Mouse (Mus musculus): ENCODE measurements at regions not wholly inside any gene's neighbourhood (a gene's known extent, or its start where the extent isn't known, plus 50 kb on each side); places are given as distances from the start of the nearest gene placed in this dataset.

DNA sequence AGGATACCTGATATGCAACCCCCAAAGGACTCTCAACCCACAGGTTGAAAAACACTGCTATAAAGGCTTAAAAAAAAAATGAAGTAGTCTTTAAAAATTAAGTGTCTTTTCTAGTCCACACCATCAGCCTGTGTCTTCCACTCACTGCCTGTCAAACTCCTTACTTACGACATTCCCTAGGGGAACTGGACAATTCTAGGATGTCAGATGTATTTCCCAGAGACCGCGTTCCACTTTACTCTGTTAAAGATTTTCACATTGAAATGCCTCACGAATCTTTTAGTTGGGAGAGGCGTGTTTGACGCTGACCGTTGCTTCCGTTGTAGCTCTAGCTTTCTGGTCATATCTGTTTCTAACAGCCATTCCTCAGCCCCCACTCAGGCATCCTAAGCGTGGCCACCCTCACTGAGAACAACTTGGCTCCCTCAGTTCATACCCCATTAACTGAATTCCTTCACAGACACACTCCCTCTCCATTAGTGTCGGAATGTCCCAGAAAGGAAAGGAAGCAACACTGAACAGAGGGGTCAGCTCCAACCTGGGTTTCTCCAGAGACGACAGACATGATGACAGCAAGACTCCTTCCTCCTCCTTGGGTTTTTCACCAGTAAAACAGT is 233.4 kb downstream of the Hlx start:
- H3K27ac ChIP-seq (ENCODE audit: low read depth, low read length), result no peak overlapping the region
- H3K4me2 ChIP-seq (ENCODE audit: low read length), result no peak overlapping the region
- H3K4me3 ChIP-seq (ENCODE audit: low read length), result no peak overlapping the region
- no peak overlapping the region for H3K9ac ChIP-seq (ENCODE audit: low read depth, low read length)
- no peaks in the 10 kb centered on the region for H3K27me3 ChIP-seq (replicated peaks; ENCODE audit: control insufficient read depth, insufficient read depth, low read length)
- 74% methylated on average over 11 of the region's 11 CpGs for WGBS
- H3K9me3 ChIP-seq (ENCODE audit: control insufficient read depth, low read length), result no peaks in the 10 kb centered on the region
- no peak for ATAC-seq
- no peaks in the 10 kb centered on the region for H3K36me3 ChIP-seq (ENCODE audit: control insufficient read depth, insufficient read depth, low read length)
- H3K4me1 ChIP-seq (ENCODE audit: control insufficient read depth, insufficient read depth, low read depth, low read length), result no peaks in the 10 kb centered on the region; the same call in 1 of the 2 replicates

DNA sequence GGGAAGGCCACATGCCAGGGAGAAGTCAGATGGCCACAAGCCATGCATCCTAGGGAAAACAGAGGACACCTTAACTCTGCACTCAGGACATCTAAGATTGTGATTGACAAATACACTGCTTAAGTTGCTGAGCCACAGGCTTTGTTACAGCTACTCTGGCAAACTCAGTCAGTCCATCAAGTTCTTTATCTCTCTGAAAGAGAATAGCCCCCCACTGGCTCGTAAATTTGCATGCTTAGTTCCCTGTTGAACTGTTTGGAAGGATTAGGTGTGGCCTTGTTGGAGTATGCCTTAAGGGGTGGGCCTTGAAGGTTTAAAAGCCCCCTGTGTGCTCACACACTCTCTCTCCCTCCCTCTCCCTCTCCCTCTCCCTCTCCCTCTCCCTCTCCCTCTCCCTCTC is 235.4 kb downstream of the Hlx start:
- H3K27me3 ChIP-seq (replicated peaks; ENCODE audit: control insufficient read depth, insufficient read depth, low read length), result no peaks in the 10 kb centered on the region
- H3K4me2 ChIP-seq (ENCODE audit: low read length), result no peak overlapping the region
- H3K4me3 ChIP-seq (ENCODE audit: low read length), result no peak overlapping the region
- WGBS, result 29% methylated on average over 1 of the region's 1 CpGs
- H3K4me1 ChIP-seq (ENCODE audit: control insufficient read depth, insufficient read depth, low read depth, low read length), result no peaks in the 10 kb centered on the region; the same call in 1 of the 2 replicates
- no peaks in the 10 kb centered on the region for H3K9me3 ChIP-seq (ENCODE audit: control insufficient read depth, low read length)
- no peak overlapping the region for H3K27ac ChIP-seq (ENCODE audit: low read depth, low read length)
- ATAC-seq, result no peak
- no peak overlapping the region for H3K9ac ChIP-seq (ENCODE audit: low read depth, low read length)
- no peaks in the 10 kb centered on the region for H3K36me3 ChIP-seq (ENCODE audit: control insufficient read depth, insufficient read depth, low read length)

DNA sequence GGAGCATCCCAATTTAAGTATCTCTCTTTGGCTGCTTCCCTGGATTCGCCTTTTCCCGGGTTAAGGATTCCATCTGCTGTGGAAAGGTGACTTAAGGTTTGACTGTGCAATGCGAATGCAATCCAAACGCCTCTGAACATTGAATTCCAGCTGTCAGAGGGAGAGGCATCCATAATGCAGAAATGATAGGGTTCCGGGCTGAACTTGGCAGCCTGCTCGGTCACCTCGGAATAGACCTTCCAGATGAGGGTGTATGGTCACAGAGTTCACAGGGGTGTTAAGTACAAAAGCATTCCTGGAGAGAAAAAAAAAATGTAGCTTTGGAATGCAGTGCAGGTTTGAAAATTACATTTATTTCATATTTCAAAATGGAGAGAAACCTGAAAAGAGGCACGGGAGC is 238.6 kb downstream of the Hlx start:
- Histone ChIP-seq H3K4me2 (ENCODE audit: low read length) (no peak overlapping the region), H3K36me3 (ENCODE audit: control insufficient read depth, insufficient read depth, low read length) (no peaks in the 10 kb centered on the region), H3K4me3 (ENCODE audit: low read length) (no peak overlapping the region), H3K27ac (ENCODE audit: low read depth, low read length) (no peak overlapping the region), H3K4me1 (ENCODE audit: control insufficient read depth, insufficient read depth, low read depth, low read length) (no peaks in the 10 kb centered on the region), H3K27me3 (replicated peaks; ENCODE audit: control insufficient read depth, insufficient read depth, low read length) (no peaks in the 10 kb centered on the region), H3K9ac (ENCODE audit: low read depth, low read length) (no peak overlapping the region), H3K9me3 (ENCODE audit: control insufficient read depth, low read length) (no peaks in the 10 kb centered on the region)
- WGBS, result 88% methylated on average over 8 of the region's 8 CpGs
- ATAC-seq, result no peak

DNA sequence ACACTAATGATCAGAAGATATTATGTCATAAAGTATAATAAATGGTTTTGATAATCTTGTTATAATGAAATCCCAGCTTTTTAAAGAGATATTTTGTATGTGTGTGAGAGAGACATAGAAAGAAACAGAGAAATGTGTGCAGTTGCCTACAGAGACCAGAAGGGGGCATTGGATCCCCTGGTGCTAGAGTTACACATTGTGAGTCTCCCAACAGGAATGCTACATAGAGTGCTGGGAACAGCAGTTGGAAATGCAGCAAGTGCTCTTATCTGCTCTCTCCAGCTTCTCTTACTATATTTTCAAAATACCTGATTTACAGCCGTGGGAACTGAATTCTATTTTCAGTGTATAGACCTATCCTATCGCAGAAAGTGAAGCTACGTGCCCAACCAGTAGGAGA is 240.3 kb downstream of the Hlx start:
- H3K36me3 ChIP-seq (ENCODE audit: control insufficient read depth, insufficient read depth, low read length), result no peaks in the 10 kb centered on the region
- no peak overlapping the region for H3K4me3 ChIP-seq (ENCODE audit: low read length)
- no peaks in the 10 kb centered on the region for H3K4me1 ChIP-seq (ENCODE audit: control insufficient read depth, insufficient read depth, low read depth, low read length)
- WGBS, result 92% methylated on average over 3 of the region's 3 CpGs
- H3K9ac ChIP-seq (ENCODE audit: low read depth, low read length), result no peak overlapping the region
- H3K27me3 ChIP-seq (replicated peaks; ENCODE audit: control insufficient read depth, insufficient read depth, low read length), result no peaks in the 10 kb centered on the region
- no peak overlapping the region for H3K4me2 ChIP-seq (ENCODE audit: low read length)
- H3K9me3 ChIP-seq (ENCODE audit: control insufficient read depth, low read length), result no peaks in the 10 kb centered on the region
- H3K27ac ChIP-seq (ENCODE audit: low read depth, low read length), result no peak overlapping the region
- no peak for ATAC-seq

DNA sequence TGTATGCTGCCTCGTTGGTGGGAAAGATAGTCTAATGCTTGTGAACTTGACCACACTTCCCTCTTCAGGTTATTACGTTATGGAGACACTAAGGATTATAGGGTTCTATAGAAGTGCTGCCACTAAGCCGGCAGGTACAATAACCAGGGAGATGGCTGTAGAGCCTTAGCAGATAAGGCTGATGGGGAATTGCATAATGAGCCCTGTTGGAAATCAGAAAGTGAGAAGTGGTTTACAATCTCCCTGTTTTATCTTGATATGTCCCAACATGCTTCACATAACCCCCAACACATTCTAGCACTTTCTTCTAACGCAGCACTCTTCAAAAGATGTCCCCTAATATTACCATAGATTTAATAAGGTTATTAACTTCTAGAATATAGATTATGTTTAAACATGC is 241.2 kb downstream of the Hlx start:
- Histone ChIP-seq H3K9ac (ENCODE audit: low read depth, low read length) (no peak overlapping the region), H3K4me1 (ENCODE audit: control insufficient read depth, insufficient read depth, low read depth, low read length) (no peaks in the 10 kb centered on the region), H3K4me2 (ENCODE audit: low read length) (no peak overlapping the region), H3K27ac (ENCODE audit: low read depth, low read length) (no peak overlapping the region), H3K27me3 (replicated peaks; ENCODE audit: control insufficient read depth, insufficient read depth, low read length) (no peaks in the 10 kb centered on the region), H3K9me3 (ENCODE audit: control insufficient read depth, low read length) (no peaks in the 10 kb centered on the region), H3K4me3 (ENCODE audit: low read length) (no peak overlapping the region), H3K36me3 (ENCODE audit: control insufficient read depth, insufficient read depth, low read length) (no peaks in the 10 kb centered on the region)
- no peak for ATAC-seq
- 90% methylated on average over 4 of the region's 4 CpGs for WGBS

DNA sequence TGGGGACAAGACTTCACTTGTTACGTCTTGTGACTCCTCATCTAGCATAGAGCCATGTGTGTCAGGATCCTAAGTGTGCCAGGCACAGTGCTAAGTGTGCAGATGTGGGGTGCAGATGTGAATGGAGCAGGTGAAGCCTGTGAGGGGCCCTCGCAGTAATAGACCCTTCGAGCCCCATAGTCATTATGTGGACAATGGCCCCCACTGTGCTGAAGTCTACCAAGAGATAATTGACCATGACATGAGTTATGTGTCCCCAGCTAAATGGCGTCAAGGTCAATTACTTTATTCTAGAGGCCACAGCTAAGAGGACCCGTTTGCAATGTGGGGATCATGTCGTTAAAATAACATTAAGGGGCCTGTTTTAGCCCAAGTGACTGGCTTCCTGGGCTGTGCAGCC is 245.0 kb downstream of the Hlx start:
- no peaks in the 10 kb centered on the region for H3K36me3 ChIP-seq (ENCODE audit: control insufficient read depth, insufficient read depth, low read length)
- no peak overlapping the region for H3K4me3 ChIP-seq (ENCODE audit: low read length)
- no peak overlapping the region for H3K9ac ChIP-seq (ENCODE audit: low read depth, low read length)
- ATAC-seq, result no peak
- H3K4me2 ChIP-seq (ENCODE audit: low read length), result no peak overlapping the region
- no peak overlapping the region for H3K27ac ChIP-seq (ENCODE audit: low read depth, low read length)
- no peaks in the 10 kb centered on the region for H3K4me1 ChIP-seq (ENCODE audit: control insufficient read depth, insufficient read depth, low read depth, low read length)
- H3K9me3 ChIP-seq (ENCODE audit: control insufficient read depth, low read length), result no peaks in the 10 kb centered on the region
- WGBS, result 33% methylated on average over 6 of the region's 6 CpGs
- no peaks in the 10 kb centered on the region for H3K27me3 ChIP-seq (replicated peaks; ENCODE audit: control insufficient read depth, insufficient read depth, low read length)

DNA sequence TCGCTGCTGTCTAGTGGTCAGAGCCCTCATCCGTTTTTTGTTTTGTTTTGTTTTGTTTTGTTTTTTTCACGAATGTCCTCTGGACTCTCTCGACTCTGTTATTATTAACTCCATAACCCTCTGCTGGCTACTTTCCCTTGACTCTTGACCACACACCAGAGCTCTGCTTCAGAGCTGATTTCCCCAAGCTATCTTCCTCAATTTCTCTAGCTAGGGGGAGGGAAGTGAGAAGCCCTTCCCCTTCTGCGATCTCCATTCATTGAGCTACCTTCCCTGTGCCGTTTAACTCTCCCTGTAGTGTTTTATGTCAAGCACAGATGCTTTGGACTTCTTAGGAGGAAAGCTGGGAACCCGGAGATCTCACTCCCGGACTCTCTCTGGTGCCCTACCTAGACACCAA is 247.6 kb downstream of the Hlx start:
- Histone ChIP-seq H3K9me3 (ENCODE audit: control insufficient read depth, low read length) (no peaks in the 10 kb centered on the region), H3K27ac (ENCODE audit: low read depth, low read length) (no peak overlapping the region), H3K4me1 (ENCODE audit: control insufficient read depth, insufficient read depth, low read depth, low read length) (no peaks in the 10 kb centered on the region), H3K9ac (ENCODE audit: low read depth, low read length) (no peak overlapping the region), H3K27me3 (replicated peaks; ENCODE audit: control insufficient read depth, insufficient read depth, low read length) (no peaks in the 10 kb centered on the region), H3K36me3 (ENCODE audit: control insufficient read depth, insufficient read depth, low read length) (no peaks in the 10 kb centered on the region), H3K4me3 (ENCODE audit: low read length) (no peak overlapping the region), H3K4me2 (ENCODE audit: low read length) (no peak overlapping the region)
- ATAC-seq, result no peak
- 83% methylated on average over 8 of the region's 8 CpGs for WGBS

DNA sequence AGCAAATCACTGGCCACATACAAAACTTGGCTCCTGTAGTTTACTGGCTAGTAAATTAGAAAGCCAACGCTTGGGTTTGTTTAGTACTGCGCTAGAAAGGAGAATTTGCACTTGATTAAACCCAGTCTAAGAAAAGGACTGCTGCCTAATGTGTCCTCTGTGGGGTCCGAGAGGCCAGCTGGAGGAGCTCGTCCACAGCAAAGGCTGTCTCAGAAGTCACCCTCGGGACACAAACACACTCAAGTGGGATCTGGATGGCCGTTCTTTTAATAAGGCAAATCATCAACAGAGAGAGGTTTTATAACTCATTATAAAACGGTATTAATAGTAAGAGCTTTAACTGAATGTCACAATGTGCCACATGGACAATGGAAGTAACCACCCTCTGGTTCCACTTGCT is 249.0 kb downstream of the Hlx start:
- Histone ChIP-seq H3K27me3 (replicated peaks; ENCODE audit: control insufficient read depth, insufficient read depth, low read length) (no peaks in the 10 kb centered on the region), H3K9me3 (ENCODE audit: control insufficient read depth, low read length) (no peaks in the 10 kb centered on the region), H3K4me2 (ENCODE audit: low read length) (no peak overlapping the region), H3K27ac (ENCODE audit: low read depth, low read length) (no peak overlapping the region), H3K4me3 (ENCODE audit: low read length) (no peak overlapping the region), H3K9ac (ENCODE audit: low read depth, low read length) (no peak overlapping the region), H3K36me3 (ENCODE audit: control insufficient read depth, insufficient read depth, low read length) (no peaks in the 10 kb centered on the region), H3K4me1 (ENCODE audit: control insufficient read depth, insufficient read depth, low read depth, low read length) (no peaks in the 10 kb centered on the region)
- WGBS, result 72% methylated on average over 7 of the region's 7 CpGs
- no peak for ATAC-seq

DNA sequence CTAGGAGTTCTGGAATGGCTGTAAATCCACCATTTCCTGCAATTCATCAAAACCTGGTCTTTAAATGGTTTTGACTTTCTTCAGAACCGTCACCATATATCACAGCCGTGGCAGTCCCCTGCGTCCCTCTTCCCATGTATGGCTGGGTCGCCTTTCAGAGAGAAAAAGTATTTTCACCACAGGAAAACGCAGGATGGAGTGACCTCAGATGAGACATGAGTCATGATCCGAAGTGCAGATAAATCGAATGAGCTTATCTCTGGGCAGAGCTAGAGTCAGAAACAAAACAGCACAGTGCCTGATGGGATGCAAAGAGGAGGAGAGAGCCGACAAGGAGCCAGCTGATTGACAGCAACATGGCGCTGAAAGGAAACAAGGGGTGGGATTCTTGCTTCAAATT is 250.4 kb downstream of the Hlx start:
- no peak overlapping the region for H3K4me2 ChIP-seq (ENCODE audit: low read length)
- H3K9me3 ChIP-seq (ENCODE audit: control insufficient read depth, low read length), result no peaks in the 10 kb centered on the region
- 80% methylated on average over 9 of the region's 9 CpGs for WGBS
- H3K4me3 ChIP-seq (ENCODE audit: low read length), result no peak overlapping the region
- H3K9ac ChIP-seq (ENCODE audit: low read depth, low read length), result no peak overlapping the region
- H3K36me3 ChIP-seq (ENCODE audit: control insufficient read depth, insufficient read depth, low read length), result no peaks in the 10 kb centered on the region
- H3K27ac ChIP-seq (ENCODE audit: low read depth, low read length), result no peak overlapping the region
- no peaks in the 10 kb centered on the region for H3K4me1 ChIP-seq (ENCODE audit: control insufficient read depth, insufficient read depth, low read depth, low read length)
- H3K27me3 ChIP-seq (replicated peaks; ENCODE audit: control insufficient read depth, insufficient read depth, low read length), result no peaks in the 10 kb centered on the region
- ATAC-seq, result no peak

All from hindbrain, embryonic 16.5 days (tissue).